Mouse (Mus musculus) limb, embryonic 11.5 days (tissue): ENCODE data around the gene Bok. TPM values are rescaled to one million over a fixed set of nuclear protein-coding genes. Genes with fewer than 3 reads are reported as not detected.
A peak's percentile ranks its signal among the peaks of the same experiment; 100 is the strongest.

ENCODE experiments used
- ATAC-seq: fragments of 200-750 bp; cut with Nextera tagmentation; 2 replicates; pipeline ENCODE4 v1.8.0; 2017; ENCODE audit warnings: low read depth; ENCODE audit not compliant: insufficient number of reproducible peaks, low FRiP score, low TSS enrichment
- DNase-seq: peaks from one replicate; pipeline ENCODE4 v3.0.0-alpha.2; 2015; ENCODE audit warnings: low spot score
- H3K27ac ChIP-seq: fragments of 300-500 bp; sonication (generic); replicated peaks from 2 replicates; pipeline ENCODE4 v1.5.1; 2014; ENCODE audit warnings: low read depth, mild to moderate bottlenecking, low read length
- H3K27me3 ChIP-seq: fragments of 300-500 bp; sonication (generic); 2 replicates; pipeline ENCODE4 v1.6.1; 2014; ENCODE audit warnings: mild to moderate bottlenecking, low read length, mixed read lengths; ENCODE audit not compliant: control insufficient read depth, insufficient read depth
- H3K36me3 ChIP-seq: fragments of 300-500 bp; sonication (generic); 2 replicates; pipeline ENCODE4 v1.6.1; 2014; ENCODE audit warnings: mild to moderate bottlenecking, low read length, moderate library complexity, mixed read lengths; ENCODE audit not compliant: control insufficient read depth, insufficient read depth
- H3K4me1 ChIP-seq: fragments of 300-500 bp; sonication (generic); 2 replicates; pipeline ENCODE4 v1.6.1; 2014; ENCODE audit warnings: low read length, mixed read lengths; ENCODE audit not compliant: control insufficient read depth, insufficient read depth
- H3K4me2 ChIP-seq: fragments of 300-500 bp; sonication (generic); 2 replicates; pipeline ENCODE4 v1.6.1; 2014; ENCODE audit warnings: low read depth, mild to moderate bottlenecking, moderate library complexity; ENCODE audit not compliant: severe bottlenecking
- H3K4me3 ChIP-seq: fragments of 300-500 bp; sonication (generic); 2 replicates; pipeline ENCODE4 v1.5.1; 2014; ENCODE audit warnings: low read depth, low read length
- H3K9ac ChIP-seq: fragments of 300-500 bp; sonication (generic); 2 replicates; pipeline ENCODE4 v1.6.1; 2014; ENCODE audit warnings: mild to moderate bottlenecking, low read length
- H3K9me3 ChIP-seq: fragments of 300-500 bp; sonication (generic); 2 replicates; pipeline ENCODE4 v1.6.1; 2016; ENCODE audit warnings: low read length; ENCODE audit not compliant: control insufficient read depth
- WGBS: fragments of 180-500 bp; shearing (Covaris S2); extraction: QIAGEN DNeasy Blood & Tissue Kit; methylation state at CpG from one replicate; pipeline ENCODE4 v1.1.7; 2014; 5-methylcytosine and 5-hydroxymethylcytosine counted together
- polyA plus RNA-seq: library from polyadenylated mRNA; unstranded; fragments of >200 nt; fragmentation: Nextera tagmentation; extraction: Ambion mirVana; gene quantifications from 2 replicates; pipeline ENCODE4 v1.2.1, GENCODE M21; 2014

Bok gene
- polyA plus RNA-seq, 1 experiment from 2014 or later, result 29.2 TPM

DNA sequence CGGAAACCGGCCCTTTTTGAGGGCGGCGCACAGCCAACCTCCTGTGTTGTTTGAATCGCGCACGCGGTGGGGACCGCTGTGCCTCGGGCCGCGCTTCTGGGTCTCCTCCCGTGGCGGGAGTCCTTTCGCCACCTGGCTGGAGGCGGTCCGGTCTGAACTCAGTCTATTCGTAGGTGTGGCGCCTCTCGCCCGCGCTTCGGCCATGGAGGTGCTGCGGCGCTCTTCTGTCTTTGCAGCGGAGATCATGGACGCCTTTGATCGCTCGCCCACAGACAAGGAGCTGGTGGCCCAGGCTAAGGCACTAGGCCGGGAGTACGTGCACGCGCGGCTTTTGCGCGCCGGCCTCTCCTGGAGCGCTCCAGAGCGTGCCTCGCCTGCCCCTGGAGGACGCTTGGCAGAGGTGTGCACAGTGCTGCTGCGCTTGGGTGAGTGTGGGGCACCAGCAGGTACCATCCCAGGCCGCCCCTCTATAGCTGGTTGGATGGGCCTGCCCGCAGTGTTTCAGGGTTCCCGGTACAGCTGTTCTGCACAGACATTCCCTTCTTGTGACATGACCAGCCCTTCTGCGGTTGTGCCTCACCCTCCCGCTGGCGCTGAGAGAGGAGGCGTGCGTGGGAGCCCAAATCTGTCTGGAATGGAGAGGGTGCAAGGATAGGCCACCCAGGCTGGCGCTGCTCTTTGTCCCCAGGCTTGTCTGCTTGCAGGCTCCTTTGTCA lies 943 bp downstream of the Bok start:
- ATAC-seq (peak; percentile 87), DNase-seq (peak; percentile 87)
- no peaks in the 10 kb centered on the region; the same call in 1 of the 2 replicates for H3K36me3 ChIP-seq
- 7% methylated on average over 51 of the region's 51 CpGs for WGBS
- peaks cover 3% of the 10 kb centered on the region; the same call in 1 of the 2 replicates for H3K4me1 ChIP-seq
- H3K4me2 ChIP-seq, result peak overlapping the region; percentile 80
- H3K27ac ChIP-seq, result no peak overlapping the region
- peak overlapping the region; percentile 58 for H3K4me3 ChIP-seq
- no peaks in the 10 kb centered on the region for H3K9me3 ChIP-seq
- H3K27me3 ChIP-seq, result peaks cover 2% of the 10 kb centered on the region; the same call in 1 of the 2 replicates
- peak overlapping the region; percentile 57 for H3K9ac ChIP-seq

DNA sequence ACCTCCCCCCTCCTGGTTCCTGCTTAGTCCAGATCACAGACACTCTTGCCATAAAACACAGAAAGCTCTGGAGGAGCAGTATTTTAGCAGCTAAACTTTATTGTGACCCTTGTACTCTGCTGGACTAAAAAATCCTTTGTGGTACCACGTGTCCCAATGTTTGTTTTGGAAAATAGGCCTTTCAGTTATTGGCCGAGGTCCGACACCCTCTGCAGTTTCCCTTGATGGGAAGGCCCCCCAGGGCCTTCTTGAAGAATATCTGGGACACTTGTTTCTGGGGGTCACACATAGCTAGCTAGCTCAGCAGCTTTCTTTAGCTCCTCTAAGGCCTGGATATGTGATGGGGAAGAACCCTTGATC lies 1.5 kb downstream of the Bok start:
- no peak for ATAC-seq

GRCm38 (mm10) chr1:93688154-93688553 lies 2.7 kb downstream of the Bok start:
- ATAC-seq (no peak), DNase-seq (no peak)
- H3K9me3 ChIP-seq, result no peaks in the 10 kb centered on the region
- no peak overlapping the region for H3K27ac ChIP-seq
- H3K9ac ChIP-seq, result no peak overlapping the region
- 88% methylated on average over 8 of the region's 8 CpGs for WGBS
- no peak overlapping the region for H3K4me2 ChIP-seq
- peaks cover 2% of the 10 kb centered on the region; the same call in 1 of the 2 replicates for H3K27me3 ChIP-seq
- H3K4me1 ChIP-seq, result peaks cover 3% of the 10 kb centered on the region; the same call in 1 of the 2 replicates
- H3K4me3 ChIP-seq, result no peak overlapping the region
- H3K36me3 ChIP-seq, result no peaks in the 10 kb centered on the region; the same call in 1 of the 2 replicates

More for the DNA sequence above, 1.5 kb downstream of the Bok start:
- DNase-seq, result no peak
- Histone ChIP-seq H3K4me1 (peaks cover 3% of the 10 kb centered on the region; the same call in 1 of the 2 replicates), H3K36me3 (no peaks in the 10 kb centered on the region; the same call in 1 of the 2 replicates), H3K4me3 (peak overlapping the region; percentile 58), H3K27ac (no peak overlapping the region), H3K9ac (peak overlapping the region; percentile 57), H3K27me3 (peaks cover 2% of the 10 kb centered on the region; the same call in 1 of the 2 replicates), H3K4me2 (peak overlapping the region; percentile 80), H3K9me3 (no peaks in the 10 kb centered on the region)
- WGBS, result 73% methylated on average over 3 of the region's 3 CpGs

- Histone ChIP-seq H3K27ac (no peak overlapping the region), H3K4me1 (peaks cover 3% of the 10 kb centered on the region; the same call in 1 of the 2 replicates), H3K27me3 (no peaks in the 10 kb centered on the region), H3K9me3 (no peaks in the 10 kb centered on the region), H3K36me3 (no peaks in the 10 kb centered on the region; the same call in 1 of the 2 replicates), H3K9ac (no peak overlapping the region), H3K4me3 (no peak overlapping the region), H3K4me2 (no peak overlapping the region)
- WGBS, result 88% methylated on average over 7 of the region's 7 CpGs
- no peak for ATAC-seq
- DNase-seq, result no peak
Measured at GRCm38 (mm10) chr1:93689901-93690496, 4.5 kb downstream of the Bok start.

DNA sequence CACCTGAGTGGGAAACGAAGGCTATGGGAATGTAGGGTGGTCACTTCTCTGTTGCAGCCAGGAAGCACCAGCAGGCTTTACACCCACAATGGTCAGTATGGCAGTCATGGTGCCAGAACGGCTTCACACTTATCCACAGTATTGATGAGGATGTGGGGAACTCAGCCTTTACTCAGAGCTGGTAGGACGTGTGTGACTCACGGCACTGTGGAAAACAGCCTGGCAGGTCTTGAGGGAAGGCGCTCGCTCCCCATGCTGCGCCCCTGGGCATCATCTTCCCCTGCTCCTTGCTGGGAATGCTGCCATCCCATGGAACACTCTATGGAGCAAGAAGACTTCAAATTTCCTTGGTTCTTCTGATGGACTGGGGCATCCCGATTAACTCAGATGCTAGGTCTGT lies 5.6 kb downstream of the Bok start:
- no peak overlapping the region for H3K27ac ChIP-seq
- WGBS, result 88% methylated on average over 8 of the region's 8 CpGs
- H3K4me2 ChIP-seq, result no peak overlapping the region
- DNase-seq (no peak), ATAC-seq (no peak)
- peaks cover 3% of the 10 kb centered on the region; the same call in 1 of the 2 replicates for H3K4me1 ChIP-seq
- no peaks in the 10 kb centered on the region; the same call in 1 of the 2 replicates for H3K36me3 ChIP-seq
- no peak overlapping the region for H3K9ac ChIP-seq
- no peaks in the 10 kb centered on the region for H3K27me3 ChIP-seq
- no peak overlapping the region for H3K4me3 ChIP-seq
- H3K9me3 ChIP-seq, result no peaks in the 10 kb centered on the region

DNA sequence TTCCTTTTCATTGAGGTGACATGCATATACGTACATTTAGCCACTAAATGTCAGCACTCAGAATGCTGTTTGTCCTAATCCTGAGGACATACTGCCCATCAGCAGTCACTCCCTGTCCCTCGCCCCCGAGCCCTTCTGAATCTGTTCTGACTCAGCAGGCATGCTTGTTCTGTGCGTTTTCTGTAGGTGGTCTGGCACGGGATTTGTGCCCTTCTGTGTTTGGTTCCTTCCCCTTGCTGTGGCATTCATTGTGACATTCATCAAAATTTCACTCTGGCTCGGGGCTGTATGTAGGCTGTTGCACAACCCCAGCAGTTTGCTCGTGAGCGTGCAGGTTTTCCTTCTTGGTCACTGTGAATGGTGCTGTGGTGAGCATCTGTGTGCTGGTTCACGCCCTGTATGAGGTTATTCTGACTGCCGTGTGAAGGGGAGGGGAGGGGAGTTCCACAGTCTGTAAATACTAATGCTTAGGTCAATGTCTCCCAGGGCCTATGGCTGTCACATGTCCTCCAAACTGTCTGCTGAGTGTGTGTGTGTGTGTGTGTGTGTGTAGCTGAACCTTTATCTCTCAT lies 6.4 kb downstream of the Bok start:
- DNase-seq (no peak), ATAC-seq (no peak)
- Histone ChIP-seq H3K4me1 (no peaks in the 10 kb centered on the region; the same call in 1 of the 2 replicates), H3K4me3 (no peak overlapping the region), H3K9ac (no peak overlapping the region), H3K9me3 (no peaks in the 10 kb centered on the region), H3K36me3 (no peaks in the 10 kb centered on the region; the same call in 1 of the 2 replicates), H3K27me3 (no peaks in the 10 kb centered on the region), H3K4me2 (no peak overlapping the region), H3K27ac (no peak overlapping the region)
- 84% methylated on average over 10 of the region's 10 CpGs for WGBS

DNA sequence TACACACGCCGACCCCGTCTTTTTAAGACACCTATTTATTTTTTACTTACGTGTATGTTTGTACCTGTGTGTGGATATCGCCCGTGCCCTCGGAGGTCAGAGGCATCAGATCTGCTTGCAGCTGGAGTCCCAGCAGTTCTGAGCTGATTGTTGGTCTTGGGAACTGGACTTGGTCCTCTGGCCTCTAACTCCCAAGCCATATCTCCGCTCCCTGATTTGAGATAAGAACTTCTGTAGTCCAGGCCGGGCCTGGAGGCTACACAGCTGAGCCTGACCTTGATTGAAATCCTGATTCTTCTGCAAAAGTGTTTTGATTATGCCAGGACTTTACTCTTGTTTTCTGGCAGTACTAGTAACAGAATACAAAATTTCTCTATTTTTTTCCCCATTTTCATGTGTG lies 7.3 kb downstream of the Bok start:
- DNase-seq, result no peak
- Histone ChIP-seq H3K4me3 (no peak overlapping the region), H3K4me1 (0 out of 2 replicates have a peak, but pooled peaks cover 3% of the 10 kb centered on the region), H3K4me2 (no peak overlapping the region), H3K36me3 (peaks cover 1% of the 10 kb centered on the region; the same call in 1 of the 2 replicates), H3K9me3 (no peaks in the 10 kb centered on the region), H3K9ac (no peak overlapping the region), H3K27me3 (no peaks in the 10 kb centered on the region), H3K27ac (no peak overlapping the region)
- ATAC-seq, result no peak
- WGBS, result 93% methylated on average over 9 of the region's 9 CpGs

GRCm38 (mm10) chr1:93693502-93693901 lies 8.0 kb downstream of the Bok start:
- no peaks in the 10 kb centered on the region for H3K9me3 ChIP-seq
- H3K4me2 ChIP-seq, result no peak overlapping the region
- no peak for DNase-seq
- no peak overlapping the region for H3K9ac ChIP-seq
- 0 out of 2 replicates have a peak, but pooled peaks cover 2% of the 10 kb centered on the region for H3K36me3 ChIP-seq
- ATAC-seq, result no peak
- H3K27me3 ChIP-seq, result no peaks in the 10 kb centered on the region
- no peak overlapping the region for H3K4me3 ChIP-seq
- H3K27ac ChIP-seq, result no peak overlapping the region
- 0 out of 2 replicates have a peak, but pooled peaks cover 3% of the 10 kb centered on the region for H3K4me1 ChIP-seq
- 95% methylated on average over 3 of the region's 3 CpGs for WGBS
